Mouse (Mus musculus) bone marrow macrophage, adult 2 months (primary cell): ENCODE measurements at regions not wholly inside any gene's neighbourhood (a gene's known extent, or its start where the extent isn't known, plus 50 kb on each side); places are given as distances from the start of the nearest gene placed in this dataset.

Source experiments
- CTCF ChIP-seq: IDR thresholded peaks from 2 replicates; pipeline ENCODE4 v1.5.1; 2012; ENCODE audit warnings: low read depth, mild to moderate bottlenecking, low read length, moderate library complexity
- POLR2A ChIP-seq: IDR thresholded peaks from 2 replicates; pipeline ENCODE4 v1.6.1; 2012; ENCODE audit warnings: mild to moderate bottlenecking, low read depth, low read length, borderline replicate concordance

DNA sequence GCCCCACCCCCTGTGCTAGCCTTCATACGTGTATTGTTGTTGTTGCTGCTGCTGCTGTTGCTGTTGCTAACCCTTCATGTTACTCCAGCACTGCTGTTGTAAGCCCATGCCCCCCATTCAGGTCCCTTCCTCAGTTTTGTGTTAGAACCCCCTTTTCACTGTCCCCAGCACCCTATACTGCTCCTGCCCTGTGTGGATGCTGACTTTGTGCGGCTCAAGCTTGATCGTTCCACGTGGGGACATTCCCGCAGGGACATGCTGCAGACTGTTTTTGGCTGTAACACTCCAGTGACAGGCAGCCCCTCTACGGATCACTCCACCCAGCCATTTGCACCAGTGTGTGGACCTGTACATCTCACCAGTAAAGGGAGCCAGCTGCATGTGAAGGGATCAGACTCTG is 142.7 kb upstream of the Tmem45b start:
- TF ChIP-seq CTCF (no peak), POLR2A (no peak)
